Mouse (Mus musculus): ENCODE measurements around the gene Gm43552.
"Not testable (repeated sequence)": the region's sequence is repeated elsewhere in the genome, so short reads cannot be mapped to it uniquely, and the experiment has no call there.

Gene Gm43552

DNA sequence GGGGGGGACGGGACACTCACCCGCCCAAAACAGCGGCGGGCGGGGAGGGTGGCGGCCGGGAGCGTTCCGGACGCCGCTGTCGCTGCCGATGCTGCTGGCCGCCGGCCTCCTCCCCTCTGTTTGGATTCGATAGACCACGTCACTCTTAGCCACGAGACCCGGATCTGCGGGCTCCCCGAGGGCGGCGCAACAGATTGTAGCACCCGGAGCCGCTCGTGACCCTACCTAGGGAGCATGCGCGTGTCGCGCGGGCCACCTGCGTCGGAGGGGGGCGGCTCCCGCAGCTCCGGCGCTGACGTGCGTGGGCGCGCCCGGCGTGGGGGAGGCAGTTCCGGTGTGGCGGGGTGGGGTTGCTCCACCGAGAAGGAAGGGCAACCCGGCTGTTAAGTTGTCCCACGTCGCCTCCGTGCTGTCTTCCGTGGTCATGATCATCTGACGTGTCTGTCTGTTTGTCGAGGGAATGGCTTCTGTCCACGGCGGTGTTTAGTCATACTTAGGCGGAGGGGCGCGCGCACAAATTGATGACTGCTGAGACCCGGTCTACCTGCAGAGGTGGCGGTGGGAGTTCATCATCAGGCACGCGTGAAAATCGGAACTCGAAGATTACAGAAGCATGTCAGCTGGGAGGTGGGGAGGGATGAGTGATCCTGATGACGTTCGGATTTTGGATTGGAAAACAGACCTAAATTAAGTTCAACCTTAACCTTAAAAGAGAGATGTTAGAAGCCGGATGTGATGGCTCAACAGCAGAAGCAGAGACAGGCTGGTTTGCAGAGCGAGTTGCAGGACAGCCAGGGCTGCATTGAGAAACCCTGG lies at the start of gene Gm43552:
TSS of gene Gm43552 (minus strand) at position 118 of the 816 bp plus-strand sequence.
- peak; percentile 89 for DNase-seq (ENCODE audit: low spot score)

DNA sequence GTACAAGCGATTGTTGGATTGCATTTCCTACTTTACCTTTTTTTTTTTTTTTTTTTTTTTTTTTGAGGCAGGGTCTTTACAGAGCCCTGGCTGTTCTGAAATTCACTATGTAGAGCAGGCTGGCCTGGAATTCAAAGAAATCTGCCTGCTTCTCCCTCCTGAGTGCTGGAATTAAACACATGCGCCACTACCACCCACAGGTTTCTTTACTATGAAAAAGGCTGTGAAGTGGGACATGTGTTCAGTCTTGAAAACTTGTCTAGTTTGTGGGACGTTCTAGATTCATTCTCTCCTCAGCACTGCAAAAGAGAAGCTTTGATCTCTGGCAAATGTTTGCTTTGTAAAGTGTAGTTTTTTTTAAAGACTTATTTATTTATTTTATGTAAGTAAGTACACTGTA lies 49.3 kb upstream of the Gm43552 start:
- no peak for DNase-seq (ENCODE audit: low spot score)

DNA sequence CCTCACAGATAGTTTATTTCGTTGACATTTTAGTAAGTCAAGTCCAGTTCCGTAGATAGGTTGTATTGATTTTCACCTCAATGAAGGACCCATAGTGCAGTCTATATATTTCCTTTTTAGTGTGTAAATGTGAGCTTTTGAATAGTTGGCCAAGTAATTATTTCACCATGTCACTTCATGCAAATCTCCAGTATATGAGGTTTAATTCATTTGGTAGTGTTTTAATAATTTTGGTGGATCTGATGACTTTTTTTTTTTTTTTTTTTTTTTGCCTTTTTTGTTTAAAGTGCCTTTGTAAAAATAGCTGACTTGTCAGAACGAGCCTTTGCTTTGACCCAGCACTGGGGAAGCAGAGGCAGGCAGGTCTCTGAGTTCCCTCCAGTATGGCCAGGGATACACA lies 47.2 kb upstream of the Gm43552 start:
- no peak for DNase-seq (ENCODE audit: low spot score)

DNA sequence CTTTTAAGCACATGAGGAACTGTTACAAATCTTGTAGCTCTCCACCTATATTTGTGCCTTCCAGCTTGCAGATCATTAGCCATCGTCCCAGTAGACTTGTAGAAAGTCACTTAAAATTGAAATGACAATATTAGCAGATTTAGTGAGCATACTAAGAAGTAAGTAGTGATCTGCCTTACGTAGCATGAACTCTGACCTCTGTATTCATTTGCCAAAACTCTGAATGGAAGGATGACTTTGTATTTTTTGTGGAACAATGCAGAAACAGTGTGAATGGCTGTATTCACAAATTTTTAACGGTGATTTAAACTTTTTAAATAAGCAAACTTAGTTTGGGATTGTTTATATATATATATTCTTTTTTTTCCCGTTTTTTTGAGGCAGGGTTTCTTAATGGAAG lies 46.2 kb upstream of the Gm43552 start:
- no peak for DNase-seq (ENCODE audit: low spot score)

DNA sequence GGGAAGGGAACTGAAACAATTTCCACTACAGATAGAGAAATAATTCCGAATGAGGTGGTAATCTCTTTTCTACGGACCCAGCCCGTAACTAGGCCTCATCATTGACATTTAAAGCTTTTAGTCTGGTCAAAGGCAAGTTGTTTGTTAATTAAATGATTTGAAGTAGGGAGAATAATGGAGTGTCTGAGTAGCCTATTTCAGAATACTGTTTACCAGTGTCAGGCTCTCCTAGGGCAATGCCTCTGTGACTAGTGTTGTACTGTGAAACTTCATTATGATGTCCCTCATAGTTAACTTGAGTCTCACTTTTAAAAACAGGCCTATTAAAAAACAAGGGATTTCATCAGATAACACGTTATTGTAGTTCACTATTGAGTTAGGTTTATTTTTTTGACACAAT lies 45.5 kb upstream of the Gm43552 start:
- no peak for DNase-seq (ENCODE audit: low spot score)

DNA sequence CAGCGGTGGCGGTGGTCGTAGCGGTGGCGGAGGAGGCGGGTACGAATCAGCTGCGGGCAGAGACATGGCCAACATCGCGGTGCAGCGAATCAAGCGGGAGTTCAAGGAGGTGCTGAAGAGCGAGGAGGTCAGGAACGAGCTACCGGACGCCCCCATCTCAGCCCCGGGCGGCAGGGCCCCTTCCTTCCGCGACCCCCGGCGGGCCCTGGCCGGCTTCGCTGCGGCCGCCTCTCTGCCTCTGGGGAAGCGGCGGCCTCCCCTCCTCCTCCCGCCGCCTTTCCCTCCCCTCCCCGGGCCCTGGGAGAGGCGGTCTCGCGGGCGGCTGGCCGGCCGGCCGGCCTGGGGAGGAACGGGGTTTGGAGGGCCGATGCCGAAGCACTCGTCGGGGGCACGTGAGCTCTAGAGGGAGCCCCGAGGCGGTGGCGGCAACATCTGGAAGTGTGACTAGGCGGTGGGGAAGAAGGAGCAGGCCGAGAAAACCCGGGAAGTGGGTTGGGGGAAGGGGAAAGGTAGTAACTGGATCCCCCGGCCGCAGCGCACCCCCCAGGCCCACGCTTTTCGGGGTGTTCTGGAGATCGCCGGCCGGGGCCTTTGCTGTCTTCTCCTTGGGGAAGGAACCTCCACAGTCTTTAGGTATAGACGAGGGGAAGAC lies 44.9 kb upstream of the Gm43552 start:
- DNase-seq (ENCODE audit: low spot score) = peak; percentile 72

DNA sequence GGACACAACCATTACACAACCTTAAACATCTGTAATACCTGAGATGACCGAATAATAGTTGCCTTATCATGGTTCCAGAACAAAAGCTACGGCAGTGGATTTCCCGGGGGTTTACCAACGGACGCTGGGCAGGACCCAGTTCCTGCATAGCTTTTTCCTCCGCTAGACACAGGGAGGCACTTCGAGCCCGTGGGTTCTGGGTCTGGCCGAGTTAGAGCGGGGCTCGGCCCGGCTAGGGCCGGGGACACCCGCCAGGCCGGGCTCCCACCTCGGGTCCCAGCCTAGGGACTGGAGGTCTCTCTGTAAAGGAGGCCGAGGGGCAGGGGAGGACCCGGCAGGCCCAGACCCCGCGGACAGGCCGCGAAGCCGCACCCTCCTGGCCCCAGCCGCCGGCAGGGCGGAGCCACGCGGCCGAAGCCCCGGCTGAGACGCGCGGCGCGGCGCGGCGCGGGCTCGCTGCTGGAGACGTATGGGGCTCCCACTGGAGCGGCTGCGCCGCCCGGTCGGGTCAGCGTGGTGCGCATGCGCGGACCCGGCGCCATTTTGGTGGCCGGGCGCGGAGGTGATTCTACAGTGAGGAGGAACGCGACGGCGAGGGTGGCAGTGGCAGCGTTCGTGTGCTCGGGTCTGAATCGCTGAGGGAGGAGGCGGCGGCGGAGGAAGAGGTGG lies 44.3 kb upstream of the Gm43552 start, which contains the start of the genes Smim14 and Ube2k:
TSS of gene Smim14 (minus strand) at position 434 of the 669 bp plus-strand sequence.
TSS of gene Ube2k (plus strand) at position 483 of the 669 bp plus-strand sequence.
- DNase-seq (ENCODE audit: low spot score) = peak; percentile 97

DNA sequence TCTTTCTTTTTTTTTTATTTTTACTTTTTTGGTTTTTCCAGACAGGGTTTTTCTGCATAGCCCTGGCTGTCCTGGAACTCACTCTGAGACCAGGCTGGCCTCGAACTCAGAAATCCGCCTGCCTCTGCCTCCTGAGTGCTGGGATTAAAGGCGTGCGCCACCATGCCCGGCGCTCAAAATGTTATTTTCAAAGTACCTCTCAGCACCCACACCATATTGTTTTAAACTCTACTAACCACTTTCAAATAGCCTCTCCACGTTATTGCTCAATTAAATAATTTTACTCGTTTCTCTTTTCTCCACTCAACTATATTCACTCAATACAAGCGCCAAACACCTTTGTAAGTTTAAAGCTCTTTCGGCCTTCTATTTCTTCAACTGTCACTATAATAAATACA lies 43.4 kb upstream of the Gm43552 start:
- DNase-seq (ENCODE audit: low spot score) = not testable (repeated sequence)

DNA sequence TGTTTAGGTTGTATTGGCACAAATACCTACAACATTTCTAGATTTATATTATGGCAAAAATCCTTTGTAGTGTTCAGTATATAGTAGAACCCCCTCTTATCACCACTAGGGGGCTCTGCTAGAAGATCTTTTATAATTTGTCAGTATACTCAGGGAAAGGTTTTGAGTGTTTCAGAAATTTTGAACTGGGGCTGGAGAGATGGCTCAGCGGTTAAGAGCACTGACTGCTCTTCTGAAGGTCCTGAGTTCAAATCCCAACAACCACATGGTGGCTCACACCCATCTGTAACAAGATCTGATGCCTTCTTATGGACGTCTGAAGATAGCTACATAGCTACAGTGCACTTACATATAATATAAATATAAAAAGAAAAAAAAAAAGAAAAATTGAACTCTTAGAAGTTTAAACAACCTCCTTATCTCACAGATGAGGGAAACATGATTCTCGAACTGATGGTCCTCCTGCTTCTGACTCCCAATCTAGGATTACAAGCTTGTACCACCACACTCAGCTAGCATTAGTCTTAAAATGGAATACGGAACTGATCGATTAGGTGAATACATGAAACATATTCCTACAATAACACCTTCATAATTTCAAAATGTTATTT lies 42.9 kb upstream of the Gm43552 start:
- DNase-seq (ENCODE audit: low spot score) = peak; percentile 83

DNA sequence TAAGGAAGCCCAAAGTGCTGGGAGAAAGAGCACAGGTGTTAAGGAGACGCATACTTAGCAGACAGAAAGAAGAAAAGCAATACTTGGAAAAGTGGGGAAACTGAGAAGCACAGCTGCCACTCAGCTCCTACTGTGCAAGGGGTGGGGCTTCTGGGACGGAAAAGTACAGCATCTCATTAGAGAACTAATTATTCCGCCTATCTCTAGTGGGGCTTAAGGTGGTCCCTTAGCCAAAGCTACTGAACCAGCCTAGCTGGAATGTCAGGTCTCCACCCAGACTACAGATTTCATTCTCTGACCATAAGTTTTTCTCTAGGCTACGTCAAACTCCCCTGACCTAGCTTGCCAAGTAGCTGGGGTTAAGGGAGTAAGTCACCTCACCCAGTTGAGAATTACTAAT lies 41.9 kb upstream of the Gm43552 start:
- DNase-seq (ENCODE audit: low spot score) = no peak

DNA sequence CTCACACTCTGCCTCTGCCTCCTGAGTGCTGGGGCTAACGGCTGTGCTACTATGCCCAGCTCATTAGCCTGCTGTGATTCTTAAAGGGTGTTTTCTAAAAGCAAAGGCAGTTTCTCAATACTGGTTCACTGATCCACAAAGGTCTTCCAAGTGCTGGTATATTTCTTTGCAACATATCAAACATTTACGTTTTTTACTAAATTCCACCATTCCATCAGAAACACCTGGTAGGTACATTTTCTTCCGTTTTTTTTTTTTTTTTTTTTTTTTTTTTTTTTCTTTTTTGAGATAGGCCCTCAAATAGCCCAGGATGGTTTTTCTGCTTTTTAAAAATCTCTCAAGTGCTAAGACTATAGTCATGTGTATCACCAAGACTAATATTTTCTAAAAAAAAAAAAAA lies 38.6 kb upstream of the Gm43552 start:
- no peak for DNase-seq (ENCODE audit: low spot score)

DNA sequence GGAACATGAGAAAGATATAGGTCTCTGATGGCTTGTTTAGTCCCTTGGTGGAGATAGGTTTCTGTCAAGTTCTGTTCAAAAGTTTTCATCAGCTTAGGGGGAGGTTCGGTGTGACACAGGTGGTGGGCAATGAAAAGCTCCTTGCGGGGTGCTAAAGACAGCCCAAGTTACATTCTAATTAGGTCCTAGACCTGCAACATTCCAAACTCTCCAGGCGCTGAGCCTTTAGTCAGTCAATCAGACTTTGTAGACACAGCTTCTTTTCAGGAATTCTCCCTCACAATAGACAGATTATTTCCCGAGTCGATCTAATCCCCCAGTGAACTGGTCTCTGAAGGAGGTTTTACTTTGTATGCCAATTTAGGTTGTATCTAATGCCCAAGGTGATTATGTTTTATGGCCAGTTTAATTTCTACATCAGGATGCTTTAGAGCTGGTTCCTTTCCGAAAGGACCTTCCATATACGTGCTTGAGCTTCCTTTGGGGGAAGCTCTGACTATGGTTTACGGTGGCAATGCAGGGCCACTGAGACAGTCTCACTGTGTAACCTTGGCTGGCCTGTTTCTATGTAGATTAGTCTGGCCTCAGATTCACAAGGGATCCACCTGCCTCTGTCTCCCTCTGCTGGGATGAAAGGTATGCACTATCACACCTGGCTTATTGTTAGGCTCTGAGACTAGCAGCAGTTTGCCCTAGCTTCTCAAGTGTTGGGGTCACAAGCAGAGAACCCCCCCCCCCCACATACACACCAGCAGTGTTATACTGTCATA lies 33.2 kb upstream of the Gm43552 start:
- DNase-seq (ENCODE audit: low spot score) = no peak

DNA sequence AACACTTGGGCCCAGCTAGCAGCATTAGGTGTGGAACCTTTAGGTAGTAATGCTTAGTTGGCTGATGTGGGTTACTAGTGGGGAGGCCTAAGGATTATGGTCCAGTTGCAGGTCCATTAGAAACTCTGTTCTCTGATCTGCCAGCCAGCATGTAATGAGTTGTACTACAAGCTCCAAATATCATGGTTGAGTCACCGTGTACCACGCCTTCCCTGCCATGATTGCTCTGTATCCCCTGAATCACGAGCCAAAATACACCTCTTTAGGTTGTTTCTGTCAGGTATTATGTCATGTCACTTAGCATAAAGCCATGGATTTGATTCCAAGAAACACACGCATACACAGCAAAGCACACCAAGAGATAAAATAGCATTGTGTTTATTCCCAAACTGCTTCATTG lies 32.2 kb upstream of the Gm43552 start:
- no peak for DNase-seq (ENCODE audit: low spot score)

DNA sequence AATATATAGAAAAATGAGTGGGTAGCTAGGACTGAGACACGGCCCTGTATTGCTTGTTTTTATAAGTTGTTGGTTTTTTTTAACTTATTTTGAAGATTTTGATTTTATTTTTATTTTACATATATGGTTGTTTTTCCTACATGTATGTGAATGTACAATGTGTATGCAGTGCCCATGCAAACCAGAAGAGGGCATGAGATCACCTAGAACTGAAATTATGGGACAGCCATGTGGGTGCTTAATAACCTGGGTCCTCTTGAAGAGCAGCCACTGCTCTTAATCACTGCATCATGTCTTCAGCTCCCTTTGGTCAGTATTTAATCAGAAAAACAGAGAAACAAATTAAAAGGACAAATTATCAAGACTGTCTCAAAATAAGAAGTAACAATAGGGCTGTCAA lies 29.2 kb upstream of the Gm43552 start:
- DNase-seq (ENCODE audit: low spot score) = peak; percentile 31

DNA sequence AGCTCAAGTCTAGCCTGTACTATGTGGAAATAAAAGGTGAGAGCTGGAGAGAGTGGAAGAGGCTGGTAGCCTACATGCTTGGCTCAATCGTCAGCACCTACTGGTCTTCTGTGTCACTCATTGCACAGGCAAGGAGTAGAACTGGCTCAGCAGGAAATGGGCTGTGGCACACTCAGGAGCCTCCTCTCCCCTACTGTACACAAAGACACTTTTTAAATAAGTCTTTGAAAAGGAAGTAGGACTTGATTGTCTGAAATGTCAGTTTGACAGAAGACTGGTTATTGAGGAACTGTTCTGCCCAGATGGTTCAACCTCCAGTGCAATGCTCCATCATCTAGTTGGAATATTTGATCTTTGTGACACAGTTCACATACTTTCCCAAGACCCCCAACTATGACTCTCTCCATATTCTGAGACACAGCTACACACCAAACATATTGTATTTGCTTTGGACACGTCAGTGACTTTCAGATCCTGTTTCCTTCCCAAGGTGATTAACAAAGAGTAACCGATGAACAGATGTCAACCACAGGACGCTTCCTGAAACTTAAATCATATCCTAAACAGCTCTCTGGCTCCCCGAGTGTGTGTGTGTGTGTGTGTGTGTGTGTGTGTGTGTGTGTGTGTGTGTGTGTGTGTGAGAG lies 22.1 kb upstream of the Gm43552 start:
- DNase-seq (ENCODE audit: low spot score) = no peak

DNA sequence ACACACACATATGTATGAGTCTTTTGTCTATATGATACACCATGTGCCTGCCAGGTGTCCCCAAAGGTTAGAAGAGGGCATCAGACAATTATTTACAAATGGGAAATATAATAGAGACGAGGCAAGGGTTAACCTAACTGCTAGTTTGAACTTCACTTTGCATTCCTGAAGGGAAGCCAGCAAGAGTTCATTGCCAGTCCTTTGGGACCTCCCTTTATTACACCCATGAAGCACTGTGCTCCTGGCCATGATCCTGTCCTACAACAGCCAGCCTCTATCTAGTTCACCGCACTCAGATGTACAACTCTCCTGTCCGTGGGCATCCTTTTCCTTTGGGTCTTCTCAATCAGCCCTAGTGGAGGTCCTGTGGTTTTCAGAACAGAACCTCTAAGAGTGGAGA lies 20.9 kb upstream of the Gm43552 start:
- no peak for DNase-seq (ENCODE audit: low spot score)

DNA sequence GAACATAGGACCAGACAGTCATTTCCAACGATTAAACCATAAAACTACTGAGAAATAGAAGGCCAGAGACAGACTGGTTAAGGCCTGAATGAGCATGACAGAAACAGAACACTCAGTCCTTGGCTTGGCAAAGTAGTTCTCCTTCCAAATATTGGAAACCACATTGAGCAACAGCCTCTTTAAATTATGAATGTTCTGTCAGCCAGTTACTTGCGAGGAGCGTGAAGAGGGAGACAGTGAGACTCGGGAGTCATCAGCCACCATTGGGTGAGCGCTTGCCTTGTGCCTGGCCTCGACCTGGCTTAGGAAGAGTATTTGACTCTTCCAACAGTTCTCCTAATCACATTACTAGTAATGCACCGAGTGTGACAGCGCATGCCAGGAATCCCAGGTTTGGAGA lies 15.8 kb upstream of the Gm43552 start:
- no peak for DNase-seq (ENCODE audit: low spot score)

DNA sequence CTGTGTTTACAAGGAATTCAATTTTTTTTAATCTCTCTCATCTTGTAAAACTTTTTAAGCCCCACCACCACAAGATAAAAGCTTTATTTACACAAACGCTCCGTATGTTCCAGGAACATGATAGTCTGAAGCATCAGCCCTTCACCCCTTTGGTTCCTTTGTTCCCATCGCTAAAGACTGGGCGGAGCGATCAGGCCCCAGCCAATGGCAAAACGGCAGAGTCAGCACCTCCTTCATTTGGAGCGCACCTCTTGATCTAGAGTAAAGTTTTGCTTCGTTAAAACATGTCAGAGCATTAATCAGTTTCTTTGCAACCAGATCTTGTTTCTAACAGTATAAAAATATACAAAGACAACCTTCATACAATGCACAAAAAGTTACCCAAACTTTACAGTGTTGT lies 13.2 kb upstream of the Gm43552 start:
- peak; percentile 43 for DNase-seq (ENCODE audit: low spot score)

DNA sequence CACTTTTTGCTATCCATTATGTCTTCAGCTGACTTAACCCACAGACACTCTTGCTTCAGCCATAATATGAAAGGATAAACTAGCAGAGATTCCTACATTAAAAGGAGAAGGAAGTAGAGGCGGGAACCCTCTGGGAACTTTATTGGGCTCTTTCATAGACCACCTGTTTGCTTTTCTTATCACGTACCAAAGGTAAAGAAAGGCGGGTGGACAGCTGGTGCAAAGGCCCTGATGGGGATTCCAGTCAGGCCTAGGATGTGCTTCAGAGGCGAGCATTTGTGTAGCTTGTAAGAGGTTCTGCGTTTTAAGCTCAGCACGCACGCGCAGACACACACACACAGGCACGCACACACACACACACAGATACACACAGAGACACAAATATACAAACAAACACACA lies 8.8 kb upstream of the Gm43552 start:
- no peak for DNase-seq (ENCODE audit: low spot score)

DNA sequence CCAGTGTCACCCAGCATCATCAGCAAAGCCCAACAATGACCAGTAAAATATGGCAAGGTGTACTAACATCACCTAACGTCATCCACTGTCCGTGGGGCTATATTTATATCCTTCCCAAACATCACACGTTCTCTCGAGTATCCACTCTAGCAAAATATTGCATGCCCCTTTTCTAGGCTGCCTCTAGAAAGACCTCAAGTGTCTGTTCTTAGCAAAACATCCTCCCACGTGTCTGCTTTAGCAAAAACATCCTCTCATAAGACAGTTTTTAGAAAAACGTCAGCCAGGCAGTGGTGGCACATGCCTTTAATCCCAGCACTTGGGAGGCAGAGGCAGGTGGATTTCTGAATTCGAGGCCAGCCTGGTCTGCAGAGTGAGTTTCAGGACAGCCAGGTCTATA lies 7.6 kb upstream of the Gm43552 start:
- no peak for DNase-seq (ENCODE audit: low spot score)
